Mouse (Mus musculus) hematopoietic stem cell, adult 5-6 weeks (primary cell): ENCODE data around the gene Tmem94. TPM values are rescaled to one million over a fixed set of nuclear protein-coding genes. Genes with fewer than 3 reads are reported as not detected.

Experiments used
- ATAC-seq, 2 experiments: fragments of 125-278 bp in 1 of 2; replicated peaks in 1 of 2; 2 replicates each; pipeline ENCODE4 v1.8.0; 2016 to 2017; ENCODE audit warnings: inconsistent platforms in 2 of 2, mild to moderate bottlenecking in 2 of 2, moderate number of reproducible peaks in 2 of 2, low read depth in 1 of 2, moderate TSS enrichment in 1 of 2; ENCODE audit not compliant: low FRiP score in 2 of 2, poor library complexity in 2 of 2, severe bottlenecking in 2 of 2, insufficient read depth in 1 of 2, low TSS enrichment in 1 of 2
- total RNA-seq: library from RNA; stranded (forward); fragments of 172-1452, 232-1000 nt; gene quantifications from 2 replicates; pipeline ENCODE4 v1.2.3, GENCODE M21; 2017

The Tmem94 gene
- total RNA-seq, 1 experiment from 2014 or later: 33.5 TPM

DNA sequence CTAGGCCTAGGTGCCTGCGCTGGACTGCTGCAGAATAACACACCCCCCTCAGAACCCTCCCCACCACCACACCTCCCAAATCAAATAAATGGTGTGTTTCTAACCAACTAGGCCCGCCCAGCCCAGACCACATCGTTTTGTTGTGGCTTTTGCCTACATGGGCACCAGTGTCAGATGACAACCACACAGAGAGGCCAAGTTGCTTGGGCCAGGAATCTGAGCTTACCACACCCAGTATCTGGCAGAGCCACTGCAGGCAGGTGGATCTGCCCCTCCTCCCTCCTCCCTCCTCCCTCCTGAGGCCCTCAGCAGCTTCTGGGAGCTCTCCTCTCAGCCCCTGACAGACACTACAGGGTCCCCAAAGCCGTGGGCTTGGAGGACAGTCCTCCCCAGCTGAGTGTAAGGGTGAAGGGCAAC, 73.7 kb downstream of the Tmem94 start:
- peak in 1 of 2 experiments; percentile 29; a peak in 1 of 4 replicates for ATAC-seq

DNA sequence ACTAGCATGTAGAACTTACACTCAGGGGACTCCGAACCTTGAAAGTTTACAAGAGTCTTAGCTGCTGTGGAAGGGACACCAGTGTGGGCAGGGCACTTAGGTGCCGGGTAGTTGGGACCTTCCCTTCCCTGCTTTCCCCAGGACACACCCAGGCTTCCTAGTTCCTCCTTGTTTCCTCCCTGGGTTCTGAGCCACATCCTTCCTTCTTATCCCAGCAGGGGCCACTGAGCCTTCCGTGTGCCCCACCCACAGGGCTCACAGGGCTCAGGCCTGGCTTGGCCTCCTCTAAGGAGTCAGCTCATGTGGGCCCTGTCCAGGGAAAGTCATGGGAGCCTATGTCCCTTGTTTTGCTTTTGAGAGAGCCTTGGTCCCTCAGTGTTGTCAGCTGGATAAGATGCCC, 74.5 kb downstream of the Tmem94 start:
- no peak for ATAC-seq

- ATAC-seq: no peak
Observed at GRCm38 (mm10) chr11:115841044-115841443, 75.8 kb downstream of the Tmem94 start.

GRCm38 (mm10) chr11:115841961-115842550, 76.8 kb downstream of the Tmem94 start:
- ATAC-seq: peak; percentile 29 to 44; a peak in 3 of 4 replicates

GRCm38 (mm10) chr11:115843141-115843890, 78.1 kb downstream of the Tmem94 start:
- ATAC-seq: no peak

DNA sequence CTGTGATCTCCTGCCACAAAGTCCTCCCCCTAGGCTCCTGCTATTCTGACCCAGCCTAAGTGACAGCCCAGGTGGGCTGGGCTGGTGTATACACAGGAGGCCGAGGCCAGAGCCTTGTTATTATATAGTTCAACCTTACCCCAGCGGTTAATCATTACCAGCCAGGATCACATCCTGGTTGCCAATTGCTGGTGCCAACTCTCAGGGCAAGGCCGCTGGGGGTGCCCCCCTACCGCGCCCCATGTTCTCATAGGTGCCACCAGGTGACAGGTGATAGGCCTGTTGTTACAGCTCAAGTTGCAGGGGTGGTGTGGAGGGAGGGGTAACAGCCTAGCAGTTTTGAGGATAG, 78.6 kb downstream of the Tmem94 start:
- no peak for ATAC-seq

DNA sequence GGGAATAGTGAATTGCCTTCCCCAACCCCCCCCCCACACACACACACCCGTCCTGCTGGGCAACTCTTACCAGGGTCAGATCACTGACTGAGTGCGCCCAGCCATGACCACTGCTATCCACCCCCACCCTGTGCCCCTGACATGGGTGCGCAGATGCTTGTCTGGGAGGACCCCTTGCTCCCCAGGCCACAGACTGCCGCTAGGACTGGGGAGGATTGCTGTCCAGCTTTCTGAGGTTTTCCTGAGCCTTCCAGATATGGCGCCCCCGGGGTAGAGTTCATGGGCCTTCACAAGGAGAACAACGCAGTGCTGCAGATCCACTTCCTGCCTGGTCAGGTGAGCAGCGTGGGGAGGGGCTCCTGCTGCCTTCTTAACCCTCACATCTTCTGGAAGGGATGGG, 79.0 kb downstream of the Tmem94 start:
- ATAC-seq: no peak

DNA sequence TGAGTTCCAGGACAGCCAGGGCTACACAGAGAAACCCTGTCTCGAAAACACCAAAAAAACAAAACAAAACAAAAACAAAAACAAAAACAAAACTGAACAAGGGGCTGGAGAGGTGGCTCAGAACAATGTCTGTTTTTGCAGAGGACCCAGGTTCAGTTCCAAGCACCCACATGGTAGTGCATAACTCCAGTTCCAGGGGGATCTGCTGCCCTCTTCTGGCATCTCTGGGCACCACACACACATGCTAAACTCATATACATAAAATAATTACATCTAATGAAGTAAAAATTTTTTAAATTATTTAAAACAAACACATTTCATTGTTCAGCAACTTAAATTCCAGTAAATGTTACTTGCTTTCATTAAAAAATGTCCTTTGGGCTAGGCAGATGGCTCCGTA, 80.6 kb downstream of the Tmem94 start:
- no peak for ATAC-seq

Other genes starting within 250 kb of the Tmem94 start
- gene Sumo2, start 229.2 kb upstream of the Tmem94 start, total RNA-seq: 501 and 618 TPM in 2 replicates
- gene Nup85, start 201.0 kb upstream of the Tmem94 start, total RNA-seq: 108 and 128 TPM in 2 replicates
- 26.5 and 28.1 TPM in 2 replicates for gene Mrps7, start 161.5 kb upstream of the Tmem94 start, total RNA-seq
- gene Gga3, start 161.4 kb upstream of the Tmem94 start, total RNA-seq: 26.3 and 39.2 TPM in 2 replicates
- 19.1 and 23.3 TPM in 2 replicates for gene Mif4gd, start 152.5 kb upstream of the Tmem94 start, total RNA-seq
- 21.6 and 33.8 TPM in 2 replicates for gene Slc25a19, start 137.1 kb upstream of the Tmem94 start, total RNA-seq
- 38.1 and 93.3 TPM in 2 replicates for gene Grb2, start 56.8 kb upstream of the Tmem94 start, total RNA-seq
- gene Caskin2, start 48.2 kb downstream of the Tmem94 start, total RNA-seq: 3.7 and 5.0 TPM in 2 replicates
- gene Tsen54, start 49.3 kb downstream of the Tmem94 start, total RNA-seq: 23.5 and 28.7 TPM in 2 replicates
- 5.9 and 6.5 TPM in 2 replicates for gene Llgl2, start 58.6 kb downstream of the Tmem94 start, total RNA-seq
- 0.60 and 0.75 TPM in 2 replicates for gene Myo15b, start 93.0 kb downstream of the Tmem94 start, total RNA-seq
- 7.3 and 32.0 TPM in 2 replicates for gene Smim5, start 134.5 kb downstream of the Tmem94 start, total RNA-seq
- 3.8 and 6.6 TPM in 2 replicates for gene Smim6, start 146.6 kb downstream of the Tmem94 start, total RNA-seq
- gene Sap30bp, start 167.8 kb downstream of the Tmem94 start, total RNA-seq: 116 and 170 TPM in 2 replicates
- 13.6 and 14.8 TPM in 2 replicates for gene Recql5, start 168.0 kb downstream of the Tmem94 start, total RNA-seq
- gene Itgb4, start 209.3 kb downstream of the Tmem94 start, total RNA-seq: 0.56 and 5.8 TPM in 2 replicates
- 32.4 and 36.0 TPM in 2 replicates for gene Galk1, start 247.3 kb downstream of the Tmem94 start, total RNA-seq